Mouse (Mus musculus) liver, embryonic 15.5 days (tissue): ENCODE data around the gene Ube2dnl2. TPM values are rescaled to one million over a fixed set of nuclear protein-coding genes. Genes with fewer than 3 reads are reported as not detected.

Source experiments
- ATAC-seq: fragments of 200-750 bp; cut with Nextera tagmentation; 2 replicates; pipeline ENCODE4 v1.8.0; 2017; ENCODE audit warnings: moderate number of reproducible peaks, mild to moderate bottlenecking, moderate library complexity; ENCODE audit not compliant: insufficient read depth
- H3K27ac ChIP-seq: fragments of 300-500 bp; sonication (generic); replicated peaks from 2 replicates; pipeline ENCODE4 v1.5.1; 2015; ENCODE audit warnings: mild to moderate bottlenecking, inconsistent platforms
- H3K27me3 ChIP-seq: fragments of 300-500 bp; sonication (generic); 2 replicates; pipeline ENCODE4 v1.6.1; 2015; ENCODE audit warnings: mild to moderate bottlenecking, inconsistent platforms
- H3K36me3 ChIP-seq: fragments of 300-500 bp; sonication (generic); replicated peaks from 2 replicates; pipeline ENCODE4 v1.6.1; 2015; ENCODE audit warnings: moderate library complexity, mild to moderate bottlenecking, inconsistent platforms
- H3K4me1 ChIP-seq: fragments of 300-500 bp; sonication (generic); replicated peaks from 2 replicates; pipeline ENCODE4 v1.6.1; 2015; ENCODE audit warnings: inconsistent platforms
- H3K4me2 ChIP-seq: fragments of 300-500 bp; sonication (generic); 2 replicates; pipeline ENCODE4 v1.6.1; 2015; ENCODE audit warnings: moderate library complexity, mild to moderate bottlenecking, inconsistent platforms
- H3K4me3 ChIP-seq: fragments of 300-500 bp; sonication (generic); replicated peaks from 2 replicates; pipeline ENCODE4 v1.5.1; 2015; ENCODE audit warnings: mild to moderate bottlenecking, inconsistent platforms
- H3K9ac ChIP-seq: fragments of 300-500 bp; sonication (generic); 2 replicates; pipeline ENCODE4 v1.6.1; 2015; ENCODE audit warnings: moderate library complexity, mild to moderate bottlenecking, inconsistent platforms
- H3K9me3 ChIP-seq: fragments of 300-500 bp; sonication (generic); replicated peaks from 2 replicates; pipeline ENCODE4 v1.6.1; 2016; ENCODE audit warnings: inconsistent platforms
- WGBS: fragments of 180-500 bp; shearing (Covaris S2); methylation state at CpG from one replicate; pipeline ENCODE4 v1.1.7; 2015; ENCODE audit warnings: mixed read lengths; ENCODE audit not compliant: insufficient replicate concordance; 5-methylcytosine and 5-hydroxymethylcytosine counted together
- polyA plus RNA-seq: library from polyadenylated mRNA; unstranded; fragments of >200 nt; fragmentation: Nextera tagmentation; extraction: Ambion mirVana; gene quantifications from 2 replicates; pipeline ENCODE4 v1.2.1, GENCODE M21; 2015

The Ube2dnl2 gene
- polyA plus RNA-seq = not detected in 2 replicates

- H3K36me3 ChIP-seq = no peaks in the 10 kb centered on the region
- no peaks in the 10 kb centered on the region for H3K4me1 ChIP-seq
- H3K9me3 ChIP-seq = no peaks in the 10 kb centered on the region
- no peak within 1 kb of the TSS for H3K27ac ChIP-seq
- ATAC-seq = no peak
- no peak within 1 kb of the TSS for H3K4me3 ChIP-seq
- H3K4me2 ChIP-seq = no peak within 1 kb of the TSS
- H3K27me3 ChIP-seq = no peaks in the 10 kb centered on the region
- no peak within 1 kb of the TSS for H3K9ac ChIP-seq
- 67% methylated on average over 1 of the region's 1 CpGs for WGBS
Measured at GRCm38 (mm10) chrX:114907282-114907681, at the start of gene Ube2dnl2. TSS of gene Ube2dnl2 (plus strand) at chrX:114907582.

GRCm38 (mm10) chrX:114895489-114895888, 11.9 kb upstream of the Ube2dnl2 start:
- Histone ChIP-seq H3K27ac (no peak overlapping the region), H3K4me2 (no peak overlapping the region), H3K27me3 (no peaks in the 10 kb centered on the region), H3K4me1 (no peaks in the 10 kb centered on the region), H3K9me3 (no peaks in the 10 kb centered on the region), H3K4me3 (no peak overlapping the region), H3K36me3 (no peaks in the 10 kb centered on the region), H3K9ac (no peak overlapping the region)
- ATAC-seq = no peak

GRCm38 (mm10) chrX:114897506-114897905, 9.9 kb upstream of the Ube2dnl2 start:
- Histone ChIP-seq H3K27ac (no peak overlapping the region), H3K9me3 (no peaks in the 10 kb centered on the region), H3K4me2 (no peak overlapping the region), H3K4me3 (no peak overlapping the region), H3K9ac (no peak overlapping the region), H3K4me1 (no peaks in the 10 kb centered on the region), H3K27me3 (no peaks in the 10 kb centered on the region), H3K36me3 (no peaks in the 10 kb centered on the region)
- 57% methylated on average over 3 of the region's 3 CpGs for WGBS
- no peak for ATAC-seq

- Histone ChIP-seq H3K36me3 (no peaks in the 10 kb centered on the region), H3K9ac (no peak overlapping the region), H3K27me3 (no peaks in the 10 kb centered on the region), H3K9me3 (no peaks in the 10 kb centered on the region), H3K4me2 (no peak overlapping the region), H3K4me1 (no peaks in the 10 kb centered on the region), H3K27ac (no peak overlapping the region), H3K4me3 (no peak overlapping the region)
- no peak for ATAC-seq
Measured at GRCm38 (mm10) chrX:114903391-114903790, 4.0 kb upstream of the Ube2dnl2 start.

GRCm38 (mm10) chrX:114904712-114905111, 2.7 kb upstream of the Ube2dnl2 start, which contains the start of gene Ube2dnl1:
TSS of gene Ube2dnl1 (plus strand) at chrX:114905012.
- H3K4me1 ChIP-seq = no peaks in the 10 kb centered on the region
- no peak for ATAC-seq
- 70% methylated on average over 5 of the region's 5 CpGs for WGBS

GRCm38 (mm10) chrX:114955066-114955465, 47.7 kb downstream of the Ube2dnl2 start:
- no peaks in the 10 kb centered on the region for H3K9me3 ChIP-seq
- WGBS = 28% methylated on average over 1 of the region's 1 CpGs
- H3K27me3 ChIP-seq = no peaks in the 10 kb centered on the region
- no peak overlapping the region for H3K27ac ChIP-seq
- no peak overlapping the region for H3K9ac ChIP-seq
- no peak overlapping the region for H3K4me3 ChIP-seq
- ATAC-seq = no peak
- no peaks in the 10 kb centered on the region for H3K36me3 ChIP-seq
- no peaks in the 10 kb centered on the region for H3K4me1 ChIP-seq
- no peak overlapping the region for H3K4me2 ChIP-seq

More at GRCm38 (mm10) chrX:114904712-114905111, 2.7 kb upstream of the Ube2dnl2 start, which contains the start of gene Ube2dnl1:
- Histone ChIP-seq H3K4me3 (no peak within 1 kb of the TSS), H3K27me3 (no peaks in the 10 kb centered on the region), H3K4me2 (no peak within 1 kb of the TSS), H3K27ac (no peak within 1 kb of the TSS), H3K9me3 (no peaks in the 10 kb centered on the region), H3K9ac (no peak within 1 kb of the TSS), H3K36me3 (no peaks in the 10 kb centered on the region)

Other genes starting within 250 kb of the Ube2dnl2 start
- gene Ube2dnl1, start 2.6 kb upstream of the Ube2dnl2 start, polyA plus RNA-seq = not detected in 2 replicates